In genomic region chr8:95799891-95800290, GRCm38 (mm10) we compare ENCODE assay signal across 29 mouse cellular contexts. TPM values are rescaled to one million over a fixed set of nuclear protein-coding genes. Genes with fewer than 3 reads are reported as not detected.
DNase-seq lines count a peak whose midpoint lies in the region; ATAC-seq lines count a peak whose summit lies in the region.
"Had no signal": no experiment of that assay in that cellular context is flagged by ENCODE, and none has a peak within 500 bp of the region (broad histone marks: within the 10 kb centered on the region; RNA-seq: fewer than 3 reads in every experiment).

No protein-coding gene starts in this region.

- H3K27me3 ChIP-seq in heart, embryonic 15.5 days, result no peaks in the 10 kb centered on the region
- no peaks in the 10 kb centered on the region for H3K27me3 ChIP-seq in forebrain, embryonic 15.5 days
- H3K27me3 ChIP-seq: heart, embryonic 13.5 days; hindbrain, embryonic 13.5 days; limb, embryonic 15.5 days; liver, embryonic 13.5 days had no signal

- peak overlapping the region; percentile 20; the same call in 1 of the 2 replicates for H3K27ac ChIP-seq in heart, embryonic 15.5 days
- no peak overlapping the region for H3K27ac ChIP-seq in forebrain, embryonic 15.5 days (replicated peaks)
- H3K27ac ChIP-seq: heart, adult 2 months; heart, embryonic 13.5 days; hindbrain, embryonic 13.5 days; layer of hippocampus, adult 2 months; limb, embryonic 10.5 days; limb, embryonic 15.5 days; liver, embryonic 13.5 days; stomach, postnatal 0 days had no signal

- H3K36me3 ChIP-seq in heart, embryonic 15.5 days, result peaks cover 5% of the 10 kb centered on the region
- H3K36me3 ChIP-seq in forebrain, embryonic 15.5 days, result no peaks in the 10 kb centered on the region

- H3K4me3 ChIP-seq in heart, embryonic 15.5 days, result no peak overlapping the region
- no peak overlapping the region for H3K4me3 ChIP-seq in forebrain, embryonic 15.5 days
- H3K4me3 ChIP-seq: heart, adult 2 months; heart, embryonic 13.5 days; hindbrain, embryonic 13.5 days; layer of hippocampus, adult 2 months; limb, embryonic 10.5 days; limb, embryonic 15.5 days; liver, embryonic 13.5 days had no signal

- no peak overlapping the region for H3K9ac ChIP-seq in heart, embryonic 15.5 days
- no peak overlapping the region for H3K9ac ChIP-seq in forebrain, embryonic 15.5 days (replicated peaks)
- H3K9ac ChIP-seq: heart, embryonic 13.5 days; hindbrain, embryonic 13.5 days; limb, embryonic 15.5 days; liver, embryonic 13.5 days had no signal

- H3K4me2 ChIP-seq in heart, embryonic 15.5 days, result no peak overlapping the region
- H3K4me2 ChIP-seq in forebrain, embryonic 15.5 days (replicated peaks), result no peak overlapping the region
- H3K4me2 ChIP-seq: heart, embryonic 13.5 days; hindbrain, embryonic 13.5 days; limb, embryonic 15.5 days; liver, embryonic 13.5 days had no signal

- 68% methylated on average over 1 of the region's 1 CpGs for WGBS in heart, embryonic 15.5 days
- 80% methylated on average over 1 of the region's 1 CpGs for whole genome bisulfite sequencing in forebrain, embryonic 15.5 days

- no peak for DNase-seq in heart, adult 9 months (ENCODE audit: low spot score in 2 of 2)
- DNase-seq in thymus, postnatal 0 days (ENCODE audit: low spot score), result peak; percentile 13
- DNase-seq in thymus, adult 18-20 months, result no peak
- peak; percentile 23 for DNase-seq in MN1 (ENCODE audit: low spot score)
- DNase-seq in layer of hippocampus, postnatal 25 days (ENCODE audit: extremely low spot score in 1 of 2, low spot score in 1 of 2), result no peak
- DNase-seq in spleen, postnatal 4 days (ENCODE audit: low spot score in 2 of 2), result no peak
- DNase-seq: adrenal gland, adult 8-10 months; cerebellum, adult 2 months; cerebellum, postnatal 14 days; gastrocnemius, postnatal 36 days; heart, adult 2 months; heart, postnatal 4 days; kidney, adult 18-20 months; kidney, postnatal 36 days; liver, embryonic 13.5 days; lung, adult 18-20 months; lung, postnatal 4 days; spleen, adult 18-20 months had no signal

- H3K9me3 ChIP-seq in heart, embryonic 15.5 days (replicated peaks), result no peaks in the 10 kb centered on the region
- no peaks in the 10 kb centered on the region for H3K9me3 ChIP-seq in forebrain, embryonic 15.5 days
- H3K9me3 ChIP-seq: heart, embryonic 13.5 days; hindbrain, embryonic 13.5 days; limb, embryonic 10.5 days; limb, embryonic 15.5 days; liver, embryonic 13.5 days had no signal

- H3K4me1 ChIP-seq in heart, embryonic 15.5 days (replicated peaks), result peaks cover 42% of the 10 kb centered on the region
- peaks cover 23% of the 10 kb centered on the region for H3K4me1 ChIP-seq in forebrain, embryonic 15.5 days
- H3K4me1 ChIP-seq: limb, embryonic 10.5 days had no signal

- no peak for ATAC-seq in heart, embryonic 15.5 days (replicated peaks; ENCODE audit: insufficient number of reproducible peaks, insufficient read depth, low FRiP score, low read depth)
- ATAC-seq in forebrain, embryonic 15.5 days (replicated peaks), result no peak
- ATAC-seq: forebrain, embryonic 14.5 days; lung, postnatal 0 days; midbrain, embryonic 16.5 days had no signal

RNA-seq across cellular contexts. Expression of gene Cnot1, which starts 7.4 kb away (rescaled TPM):
- polyA plus RNA-seq in heart, embryonic 15.5 days (2015; fragmentation: Nextera tagmentation; extraction: Ambion mirVana), result 37.2 and 45.0 TPM in 2 replicates
- 45.2 and 48.8 TPM in 2 replicates for polyA plus RNA-seq in thymus, postnatal 0 days (2015; fragmentation: Nextera tagmentation; extraction: Ambion mirVana)
- total RNA-seq in layer of hippocampus, postnatal 25 days (2021), result 100 to 1,000 TPM; 121 to 133 TPM
- polyA plus RNA-seq in forebrain, embryonic 15.5 days (2015; fragmentation: Nextera tagmentation; extraction: Ambion mirVana), result 51.7 and 52.7 TPM in 2 replicates

RNA-seq across cellular contexts. Expression of gene Sap18b, which starts 25.3 kb away (rescaled TPM):
- 216 and 275 TPM in 2 replicates for polyA plus RNA-seq in heart, embryonic 15.5 days (2015; fragmentation: Nextera tagmentation; extraction: Ambion mirVana)
- polyA plus RNA-seq in thymus, postnatal 0 days (2015; fragmentation: Nextera tagmentation; extraction: Ambion mirVana), result 437 and 462 TPM in 2 replicates
- total RNA-seq in layer of hippocampus, postnatal 25 days (2021), result 100 to 1,000 TPM; 121 to 139 TPM
- 258 and 266 TPM in 2 replicates for polyA plus RNA-seq in forebrain, embryonic 15.5 days (2015; fragmentation: Nextera tagmentation; extraction: Ambion mirVana)

RNA-seq across cellular contexts. Expression of gene Slc38a7, which starts 53.4 kb away (rescaled TPM):
- 10.1 and 13.7 TPM in 2 replicates for polyA plus RNA-seq in heart, embryonic 15.5 days (2015; fragmentation: Nextera tagmentation; extraction: Ambion mirVana)
- 6.4 and 6.9 TPM in 2 replicates for polyA plus RNA-seq in thymus, postnatal 0 days (2015; fragmentation: Nextera tagmentation; extraction: Ambion mirVana)
- total RNA-seq in layer of hippocampus, postnatal 25 days (2021), result 10 to 100 TPM; 29.1 to 31.1 TPM
- 28.5 and 28.9 TPM in 2 replicates for polyA plus RNA-seq in forebrain, embryonic 15.5 days (2015; fragmentation: Nextera tagmentation; extraction: Ambion mirVana)

Comparison
In these comparisons a context has a peak if more than half of its experiments do, and no peak if none do; other contexts are left out.
1. DNase-seq: peak in thymus, postnatal 0 days (single experiment) and MN1 (single experiment); none in heart, adult 9 months (0 of 2), thymus, adult 18-20 months (0 of 2), layer of hippocampus, postnatal 25 days (0 of 2) and spleen, postnatal 4 days (0 of 2).